Mouse (Mus musculus): Measurements from ENCODE around the gene Tchh. TPM values are rescaled to one million over a fixed set of nuclear protein-coding genes. Genes with fewer than 3 reads are reported as not detected.
"Not testable (repeated sequence)": the region's sequence is repeated elsewhere in the genome, so short reads cannot be mapped to it uniquely, and the experiment has no call there.

Tchh gene
- polyA plus RNA-seq, 1 experiment from 2014 or later, result 0.06 TPM

- not testable (repeated sequence) for H3K27me3 ChIP-seq; H3K9ac ChIP-seq; H3K4me1 ChIP-seq (replicated peaks); H3K4me3 ChIP-seq (replicated peaks); H3K36me3 ChIP-seq (replicated peaks); H3K9me3 ChIP-seq (replicated peaks); H3K4me2 ChIP-seq; H3K27ac ChIP-seq (replicated peaks); ATAC-seq (ENCODE audit: insufficient read depth)
- WGBS (ENCODE audit: insufficient replicate concordance), result 28% methylated on average over 5 of the region's 5 CpGs
Measured at GRCm38 (mm10) chr3:93494774-93495173, 52.6 kb downstream of the Tchh start.

- Histone ChIP-seq H3K4me2 (no peak overlapping the region), H3K27me3 (no peaks in the 10 kb centered on the region), H3K36me3 (replicated peaks) (no peaks in the 10 kb centered on the region), H3K4me3 (replicated peaks) (no peak overlapping the region), H3K9ac (no peak overlapping the region), H3K9me3 (replicated peaks) (no peaks in the 10 kb centered on the region), H3K27ac (replicated peaks) (no peak overlapping the region), H3K4me1 (replicated peaks) (no peaks in the 10 kb centered on the region)
- 49% methylated on average over 3 of the region's 3 CpGs for WGBS (ENCODE audit: insufficient replicate concordance)
- no peak for ATAC-seq (ENCODE audit: insufficient read depth)
Measured at GRCm38 (mm10) chr3:93497131-93497530, 55.0 kb downstream of the Tchh start.

Small RNA genes lying within 50 kb of the gene (microRNA-seq; reads per million reads assigned to microRNA genes)
- not detected for gene Gm22752

Other genes with a start within 250 kb of the Tchh start
- not detected in 2 replicates for gene Flg2, start 245.1 kb upstream of the Tchh start, polyA plus RNA-seq (2015; fragmentation: Nextera tagmentation; extraction: Ambion mirVana)
- not detected in 2 replicates for gene Flg, start 168.8 kb upstream of the Tchh start, polyA plus RNA-seq (2015; fragmentation: Nextera tagmentation; extraction: Ambion mirVana)
- 0.05 TPM in 1 of 2 replicates, not detected in the other for gene Hrnr, start 122.6 kb upstream of the Tchh start, polyA plus RNA-seq (2015; fragmentation: Nextera tagmentation; extraction: Ambion mirVana)
- gene Rptn, start 48.6 kb upstream of the Tchh start, polyA plus RNA-seq (2015; fragmentation: Nextera tagmentation; extraction: Ambion mirVana), result not detected in 2 replicates
- gene Tchhl1, start 26.4 kb downstream of the Tchh start, polyA plus RNA-seq (2015; fragmentation: Nextera tagmentation; extraction: Ambion mirVana), result not detected in 2 replicates
- gene S100a11, start 78.2 kb downstream of the Tchh start, polyA plus RNA-seq (2015; fragmentation: Nextera tagmentation; extraction: Ambion mirVana), result 167 and 201 TPM in 2 replicates
- gene S100a10, start 112.8 kb downstream of the Tchh start, polyA plus RNA-seq (2015; fragmentation: Nextera tagmentation; extraction: Ambion mirVana), result 48.2 and 50.9 TPM in 2 replicates
- not detected in 2 replicates for gene Tdpoz2, start 210.4 kb downstream of the Tchh start, polyA plus RNA-seq (2015; fragmentation: Nextera tagmentation; extraction: Ambion mirVana)
- gene Tdpoz1, start 234.0 kb downstream of the Tchh start, polyA plus RNA-seq (2015; fragmentation: Nextera tagmentation; extraction: Ambion mirVana), result not detected in 2 replicates